ENCODE assay signal across 8 mouse cellular contexts in genomic region chr6:16668004-16668403, GRCm38 (mm10).
DNase-seq lines count a peak whose midpoint lies in the region; ATAC-seq and TF ChIP-seq lines count a peak whose summit lies in the region.

No protein-coding gene starts in this region.

- H3K27me3 ChIP-seq in cerebellum, adult 2 months (ENCODE audit: control insufficient read depth, insufficient read depth, low read length), result no peaks in the 10 kb centered on the region
- no peaks in the 10 kb centered on the region for H3K27me3 ChIP-seq in CH12.LX (replicated peaks)
- H3K27me3 ChIP-seq in liver, postnatal 0 days (ENCODE audit: insufficient read depth, low read length), result no peaks in the 10 kb centered on the region

- peak; percentile 26; the same call in 1 of the 2 replicates for TF ChIP-seq CTCF in cerebellum, adult 2 months (IDR thresholded peaks at IDR 0.05; ENCODE audit: borderline replicate concordance, insufficient read depth, low read depth, low read length)
- peak in 1 of 2 experiments; percentile 39; a peak in 2 of 4 replicates for TF ChIP-seq CTCF in CH12.LX (conservative IDR thresholded peaks at IDR 0.05 in 1 of 2, IDR thresholded peaks at IDR 0.05 in 1 of 2; ENCODE audit: low read depth in 2 of 2, low read length in 2 of 2)
- peak; percentile 42 for TF ChIP-seq CTCF in liver, postnatal 0 days (IDR thresholded peaks at IDR 0.05; ENCODE audit: low read depth)

- peaks cover 5% of the 10 kb centered on the region for H3K9me3 ChIP-seq in CH12.LX (replicated peaks; ENCODE audit: low read length)
- no peaks in the 10 kb centered on the region for H3K9me3 ChIP-seq in liver, postnatal 0 days (ENCODE audit: low read length)

- no peaks in the 10 kb centered on the region for H3K4me1 ChIP-seq in cerebellum, adult 2 months (ENCODE audit: control insufficient read depth, insufficient read depth, low read length)
- no peaks in the 10 kb centered on the region for H3K4me1 ChIP-seq in CH12.LX (ENCODE audit: control insufficient read depth in 1 of 2, insufficient read depth in 2 of 2)
- H3K4me1 ChIP-seq in liver, postnatal 0 days (ENCODE audit: insufficient read depth), result no peaks in the 10 kb centered on the region

- no peaks in the 10 kb centered on the region for H3K36me3 ChIP-seq in CH12.LX (replicated peaks in 1 of 2; ENCODE audit: control insufficient read depth in 1 of 2, insufficient read depth in 1 of 2, low read length in 1 of 2)
- no peaks in the 10 kb centered on the region for H3K36me3 ChIP-seq in liver, postnatal 0 days (replicated peaks; ENCODE audit: insufficient read depth, low read length)

- 0% methylated on average over 2 of the region's 2 CpGs for WGBS in cerebellum, adult 2 months
- WGBS in liver, postnatal 0 days (ENCODE audit: insufficient replicate concordance), result 8% methylated on average over 2 of the region's 2 CpGs

- H3K79me2 ChIP-seq in CH12.LX (replicated peaks; ENCODE audit: control insufficient read depth, extremely low read depth, insufficient read depth, poor library complexity, severe bottlenecking), result no peaks in the 10 kb centered on the region

- ATAC-seq in liver, postnatal 0 days, result no peak
- ATAC-seq in erythroid progenitor cell, adult 5-6 weeks (replicated peaks; ENCODE audit: low FRiP score, poor library complexity, severe bottlenecking), result no peak
- no peak for ATAC-seq in megakaryocyte-erythroid progenitor cell, adult 5-6 weeks (replicated peaks; ENCODE audit: low FRiP score, low TSS enrichment, poor library complexity, severe bottlenecking)

- in situ Hi-C loops in CH12.LX (cut with MboI; ENCODE audit: low pct_ligation_motif_present, low pct_unique_long_range_greater_than_20kb, low sequenced_read_pairs), result no loop called here

- no peak overlapping the region for H3K4me2 ChIP-seq in CH12.LX (ENCODE audit: insufficient read depth, low read depth, poor library complexity, severe bottlenecking)
- H3K4me2 ChIP-seq in liver, postnatal 0 days (ENCODE audit: low read depth, low read length), result no peak overlapping the region

- no peak for DNase-seq in cerebellum, adult 2 months
- no peak for DNase-seq in cerebellum, adult 18-20 months
- DNase-seq in CH12.LX (ENCODE audit: extremely low read depth), result peak; percentile 14
- DNase-seq in forelimb bud, embryonic 11.5 days (ENCODE audit: low read depth, low spot score), result peak; percentile 17
- DNase-seq in liver, postnatal 0 days, result no peak
- no peak for DNase-seq in c-Kit-positive CD71-positive TER-119-positive erythroid progenitor cells, embryonic 14.5 days (ENCODE audit: low spot score)

- TF ChIP-seq RAD21 in CH12.LX (IDR thresholded peaks at IDR 0.05; ENCODE audit: low read depth, low read length), result peak; percentile 32

- H3K27ac ChIP-seq in cerebellum, adult 2 months (ENCODE audit: insufficient read depth, low read length), result no peak overlapping the region
- H3K27ac ChIP-seq in CH12.LX (ENCODE audit: insufficient read depth, low read depth), result no peak overlapping the region
- H3K27ac ChIP-seq in liver, postnatal 0 days (ENCODE audit: low read depth), result no peak overlapping the region

- dilution Hi-C loops in CH12.LX (cut with MboI; ENCODE audit: extremely low pct_ligation_motif_present, extremely low pct_unique_long_range_greater_than_20kb, low sequenced_read_pairs), result no loop called here

- TF ChIP-seq EP300 in CH12.LX (IDR thresholded peaks at IDR 0.05; ENCODE audit: low read length), result no peak
- TF ChIP-seq EP300 in liver, postnatal 0 days (IDR thresholded peaks at IDR 0.05; ENCODE audit: low read depth), result no peak

- no peak overlapping the region for H3K4me3 ChIP-seq in cerebellum, adult 2 months (replicated peaks; ENCODE audit: insufficient read depth, low read depth, low read length)
- no peak overlapping the region for H3K4me3 ChIP-seq in CH12.LX (replicated peaks in 1 of 3; ENCODE audit: low read depth in 2 of 3, low read length in 2 of 3, poor library complexity in 1 of 3)
- H3K4me3 ChIP-seq in liver, postnatal 0 days (ENCODE audit: low read depth, low read length), result no peak overlapping the region

- no peak overlapping the region for H3K9ac ChIP-seq in CH12.LX (ENCODE audit: insufficient read depth, low read depth)
- no peak overlapping the region for H3K9ac ChIP-seq in liver, postnatal 0 days (replicated peaks)

- no peak for TF ChIP-seq POLR2A in cerebellum, adult 2 months (IDR thresholded peaks at IDR 0.05; ENCODE audit: borderline replicate concordance, insufficient read depth, low read length)
- no peak for TF ChIP-seq POLR2A in CH12.LX (IDR thresholded peaks at IDR 0.05; ENCODE audit: low read depth, low read length)

TF ChIP-seq in CH12.LX, 34 proteins besides CTCF, POLR2A, EP300 and RAD21:
- no peak for TF ChIP-seq BHLHE40 (IDR thresholded peaks at IDR 0.05; ENCODE audit: low read depth, low read length)
- TF ChIP-seq E2F4 (IDR thresholded peaks at IDR 0.05; ENCODE audit: insufficient replicate concordance, low read depth, low read length), result no peak

Comparison
In these comparisons a context has a peak if more than half of its experiments do, and no peak if none do; other contexts are left out.
1. DNase-seq: peak in CH12.LX (single experiment) and forelimb bud, embryonic 11.5 days (single experiment); none in cerebellum, adult 2 months (0 of 2), cerebellum, adult 18-20 months (0 of 2), liver, postnatal 0 days (single experiment) and c-Kit-positive CD71-positive TER-119-positive erythroid progenitor cells, embryonic 14.5 days (single experiment).